Mouse (Mus musculus): ENCODE results near the gene Cnnm4. TPM values are rescaled to one million over a fixed set of nuclear protein-coding genes. Genes with fewer than 3 reads are reported as not detected.

Gene Cnnm4
- polyA plus RNA-seq, 1 experiment = not detected

DNA sequence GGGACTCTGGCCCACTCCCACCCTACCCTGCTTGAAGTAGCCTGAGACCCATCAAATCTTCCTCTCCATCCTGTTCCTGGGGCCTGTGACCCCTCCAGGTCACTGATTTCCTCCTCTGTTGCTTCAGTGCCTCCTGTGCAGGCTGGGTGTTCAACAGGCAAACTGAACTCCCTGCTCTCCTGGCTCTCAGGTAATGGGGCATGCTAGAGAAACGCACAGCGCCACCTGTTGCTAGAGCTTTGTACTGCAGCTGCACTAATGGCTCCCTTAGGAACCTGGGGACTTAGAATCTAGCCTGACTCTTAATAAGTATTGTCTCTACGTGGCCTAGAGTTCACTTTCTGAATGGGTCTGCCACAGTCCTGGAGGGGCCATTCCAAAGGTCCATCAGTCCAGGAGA, 29.8 kb downstream of the Cnnm4 start:
- 4% methylated on average over 3 of the region's 3 CpGs for WGBS
- no peak overlapping the region for H3K27ac ChIP-seq (ENCODE audit: insufficient read depth, low read depth, low read length)
- H3K4me1 ChIP-seq (ENCODE audit: control insufficient read depth, insufficient read depth, low read length) = no peaks in the 10 kb centered on the region
- no peak for TF ChIP-seq POLR2A (IDR thresholded peaks at IDR 0.05; ENCODE audit: insufficient read depth, low read depth, low read length)
- TF ChIP-seq CTCF (IDR thresholded peaks at IDR 0.05; ENCODE audit: insufficient read depth, low read depth, low read length) = no peak
- H3K4me3 ChIP-seq (ENCODE audit: insufficient read depth, low read depth, low read length) = no peak overlapping the region

DNA sequence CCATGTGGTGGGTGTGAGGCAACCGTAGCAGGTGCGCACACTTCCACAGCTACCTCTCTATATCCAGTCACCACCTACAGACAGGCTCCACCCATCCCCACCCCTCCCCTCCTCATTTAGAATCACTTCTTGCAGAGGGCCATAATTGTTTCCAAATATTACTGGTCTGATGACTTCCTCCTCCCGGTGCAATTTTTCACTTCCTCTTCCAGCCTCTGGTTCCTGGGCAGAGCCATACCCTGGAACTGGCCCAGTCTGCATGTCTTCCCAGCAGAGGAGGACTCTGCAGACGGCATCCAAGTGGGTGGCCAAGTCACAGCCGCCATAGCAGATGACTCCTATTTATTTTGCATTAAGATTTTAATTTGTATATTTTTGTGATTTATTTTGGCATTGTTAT, 36.8 kb downstream of the Cnnm4 start:
- TF ChIP-seq CTCF (IDR thresholded peaks at IDR 0.05; ENCODE audit: insufficient read depth, low read depth, low read length) (no peak), POLR2A (IDR thresholded peaks at IDR 0.05; ENCODE audit: insufficient read depth, low read depth, low read length) (no peak)
- H3K4me1 ChIP-seq (ENCODE audit: control insufficient read depth, insufficient read depth, low read length) = no peaks in the 10 kb centered on the region
- 83% methylated on average over 5 of the region's 5 CpGs for WGBS
- no peak overlapping the region for H3K4me3 ChIP-seq (ENCODE audit: insufficient read depth, low read depth, low read length)
- no peak overlapping the region for H3K27ac ChIP-seq (ENCODE audit: insufficient read depth, low read depth, low read length)

DNA sequence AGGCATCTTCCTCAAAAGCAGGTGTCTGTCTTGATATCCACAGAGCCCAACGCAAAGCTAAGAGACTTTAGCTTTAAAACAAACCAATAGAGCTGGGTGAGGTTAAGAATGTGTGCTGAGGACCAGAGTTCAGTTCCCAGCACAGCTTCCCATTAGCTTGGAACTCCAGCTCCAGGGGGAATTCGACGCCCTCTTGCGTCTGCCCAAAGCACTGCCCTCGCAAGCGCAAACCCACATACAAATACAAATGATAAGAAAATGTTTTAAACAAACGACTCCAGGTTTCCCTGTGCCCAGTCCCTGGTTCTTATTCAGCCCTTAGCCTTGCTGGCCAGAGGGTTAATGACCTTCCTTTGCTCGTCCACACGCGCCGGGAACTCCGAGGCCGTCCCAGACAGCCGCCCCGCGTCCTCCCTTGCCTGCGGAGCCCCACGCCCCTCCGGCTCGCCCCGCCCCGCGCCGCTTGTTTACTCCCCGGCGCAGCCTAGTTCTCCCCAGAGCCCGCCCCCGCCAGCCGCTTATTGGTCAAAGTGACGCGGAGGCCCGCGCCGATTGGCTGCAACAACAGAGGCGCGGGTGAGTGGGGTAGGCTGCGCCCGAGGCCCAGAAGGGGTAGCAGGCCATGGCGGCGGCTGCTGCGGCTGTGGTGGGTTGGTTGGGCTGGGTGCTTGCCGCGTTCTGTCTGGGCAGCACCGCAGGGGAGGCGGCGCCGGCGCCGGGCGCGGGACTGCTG, 40.0 kb downstream of the Cnnm4 start, which contains the start of gene Cnnm3:
Gene Cnnm3 (plus strand): TSS at position 579 of the 733 bp plus-strand sequence.
- H3K4me1 ChIP-seq (ENCODE audit: control insufficient read depth, insufficient read depth, low read length) = peaks cover 16% of the 10 kb centered on the region
- H3K4me3 ChIP-seq (ENCODE audit: insufficient read depth, low read depth, low read length) = peak within 1 kb of the TSS; percentile 78
- peak within 1 kb of the TSS; percentile 59 for H3K27ac ChIP-seq (ENCODE audit: insufficient read depth, low read depth, low read length)
- TF ChIP-seq CTCF (IDR thresholded peaks at IDR 0.05; ENCODE audit: insufficient read depth, low read depth, low read length) (peak; percentile 36; the same call in 1 of the 2 replicates), POLR2A (IDR thresholded peaks at IDR 0.05; ENCODE audit: insufficient read depth, low read depth, low read length) (peak; percentile 83)
- WGBS = 2% methylated on average over 51 of the region's 51 CpGs

DNA sequence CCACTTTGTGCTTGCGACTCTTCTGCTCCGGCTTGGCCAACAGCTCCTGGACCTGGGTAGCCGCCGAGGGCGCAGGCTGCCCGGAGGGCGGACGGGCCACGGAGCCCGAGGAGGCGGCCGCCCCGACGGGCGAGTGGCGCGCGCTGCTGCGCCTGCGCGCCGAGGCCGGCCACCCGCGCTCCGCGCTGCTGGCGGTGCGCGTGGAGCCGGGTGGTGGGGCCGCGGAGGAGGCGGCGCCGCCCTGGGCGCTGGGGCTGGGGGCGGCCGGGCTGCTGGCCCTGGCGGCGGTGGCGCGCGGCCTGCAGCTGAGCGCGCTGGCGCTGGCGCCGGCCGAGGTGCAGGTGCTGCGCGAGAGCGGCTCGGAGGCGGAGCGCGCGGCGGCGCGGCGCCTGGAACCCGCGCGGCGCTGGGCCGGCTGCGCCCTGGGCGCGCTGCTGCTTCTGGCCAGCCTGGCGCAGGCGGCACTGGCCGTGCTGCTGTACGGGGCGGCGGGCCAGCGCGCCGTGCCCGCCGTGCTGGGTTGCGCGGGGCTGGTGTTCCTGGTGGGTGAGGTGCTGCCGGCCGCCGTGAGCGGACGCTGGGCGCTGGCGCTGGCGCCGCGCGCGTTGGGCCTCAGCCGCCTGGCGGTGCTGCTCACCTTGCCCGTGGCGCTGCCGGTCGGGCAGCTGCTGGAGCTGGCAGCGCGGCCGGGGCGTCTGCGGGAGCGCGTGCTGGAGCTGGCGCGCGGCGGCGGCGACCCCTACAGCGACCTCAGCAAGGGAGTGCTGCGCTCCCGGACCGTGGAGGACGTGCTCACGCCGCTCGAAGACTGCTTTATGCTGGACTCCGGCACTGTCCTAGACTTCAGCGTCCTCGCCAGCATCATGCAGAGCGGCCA, 40.9 kb downstream of the Cnnm4 start:
- WGBS = 19% methylated on average over 126 of the region's 126 CpGs
- peaks cover 20% of the 10 kb centered on the region for H3K4me1 ChIP-seq (ENCODE audit: control insufficient read depth, insufficient read depth, low read length)
- peak overlapping the region; percentile 59 for H3K27ac ChIP-seq (ENCODE audit: insufficient read depth, low read depth, low read length)
- TF ChIP-seq POLR2A (IDR thresholded peaks at IDR 0.05; ENCODE audit: insufficient read depth, low read depth, low read length) = no peak
- TF ChIP-seq CTCF (IDR thresholded peaks at IDR 0.05; ENCODE audit: insufficient read depth, low read depth, low read length) = no peak
- H3K4me3 ChIP-seq (ENCODE audit: insufficient read depth, low read depth, low read length) = peak overlapping the region; percentile 78

DNA sequence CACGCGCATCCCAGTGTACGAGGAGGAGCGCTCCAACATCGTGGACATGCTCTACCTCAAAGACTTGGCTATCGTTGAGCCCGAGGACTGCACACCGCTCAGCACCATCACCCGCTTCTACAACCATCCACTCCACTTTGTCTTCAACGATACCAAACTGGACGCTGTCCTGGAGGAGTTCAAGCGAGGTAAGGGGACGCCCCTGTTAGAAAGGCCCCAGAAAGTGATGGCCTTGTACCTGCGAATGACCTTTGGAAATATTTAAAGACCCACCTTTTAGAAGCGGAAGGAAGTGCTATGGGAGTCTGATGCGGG, 41.5 kb downstream of the Cnnm4 start:
- peak overlapping the region; percentile 78 for H3K4me3 ChIP-seq (ENCODE audit: insufficient read depth, low read depth, low read length)
- no peak overlapping the region for H3K27ac ChIP-seq (ENCODE audit: insufficient read depth, low read depth, low read length)
- WGBS = 3% methylated on average over 16 of the region's 16 CpGs
- H3K4me1 ChIP-seq (ENCODE audit: control insufficient read depth, insufficient read depth, low read length) = peaks cover 20% of the 10 kb centered on the region
- no peak for TF ChIP-seq CTCF (IDR thresholded peaks at IDR 0.05; ENCODE audit: insufficient read depth, low read depth, low read length)
- TF ChIP-seq POLR2A (IDR thresholded peaks at IDR 0.05; ENCODE audit: insufficient read depth, low read depth, low read length) = no peak

DNA sequence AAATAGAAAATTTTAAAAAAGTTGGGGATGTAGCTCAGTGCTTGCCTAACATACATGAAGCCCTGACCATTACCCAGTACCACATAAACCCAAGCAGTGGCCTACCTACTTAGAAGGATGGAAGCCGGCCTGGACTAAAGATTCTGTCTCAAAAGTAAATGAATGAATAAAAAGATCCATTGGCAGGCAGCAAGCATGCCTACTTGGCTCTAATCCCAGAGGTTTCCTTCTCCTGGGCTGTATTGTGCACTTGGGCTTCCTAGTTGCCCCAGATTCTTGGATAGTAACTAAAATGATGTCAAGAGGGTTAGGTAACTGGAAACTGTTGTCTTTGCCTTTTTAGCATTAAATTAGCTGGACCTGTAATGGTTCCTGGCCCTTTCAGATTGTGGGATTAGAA, 41.9 kb downstream of the Cnnm4 start:
- Histone ChIP-seq H3K4me1 (ENCODE audit: control insufficient read depth, insufficient read depth, low read length) (peaks cover 23% of the 10 kb centered on the region), H3K27ac (ENCODE audit: insufficient read depth, low read depth, low read length) (no peak overlapping the region), H3K4me3 (ENCODE audit: insufficient read depth, low read depth, low read length) (no peak overlapping the region)
- WGBS = 6% methylated on average over 1 of the region's 1 CpGs
- no peak for TF ChIP-seq POLR2A (IDR thresholded peaks at IDR 0.05; ENCODE audit: insufficient read depth, low read depth, low read length)
- no peak for TF ChIP-seq CTCF (IDR thresholded peaks at IDR 0.05; ENCODE audit: insufficient read depth, low read depth, low read length)

DNA sequence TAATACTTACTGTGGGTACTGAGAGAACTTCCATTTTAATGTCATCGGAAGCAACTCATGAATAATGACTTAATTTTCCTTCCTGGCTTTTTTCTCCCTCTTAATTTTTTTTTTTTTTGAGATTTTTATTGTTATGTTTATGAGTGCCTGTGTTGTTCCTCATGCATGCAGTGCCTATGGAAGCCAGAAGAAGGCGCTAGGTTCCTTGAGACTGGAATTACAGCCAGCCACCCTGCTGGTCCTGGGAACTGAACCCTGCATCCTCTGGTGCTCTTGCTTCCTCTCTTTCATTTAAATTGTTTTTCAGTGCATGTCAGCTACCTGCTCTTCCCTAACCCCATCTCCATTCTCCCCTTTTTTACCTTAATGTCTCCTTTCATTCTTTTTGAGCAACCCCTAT, 42.3 kb downstream of the Cnnm4 start:
- TF ChIP-seq POLR2A (IDR thresholded peaks at IDR 0.05; ENCODE audit: insufficient read depth, low read depth, low read length) (no peak), CTCF (IDR thresholded peaks at IDR 0.05; ENCODE audit: insufficient read depth, low read depth, low read length) (no peak)
- H3K4me1 ChIP-seq (ENCODE audit: control insufficient read depth, insufficient read depth, low read length) = peaks cover 27% of the 10 kb centered on the region
- H3K4me3 ChIP-seq (ENCODE audit: insufficient read depth, low read depth, low read length) = no peak overlapping the region
- H3K27ac ChIP-seq (ENCODE audit: insufficient read depth, low read depth, low read length) = no peak overlapping the region
- 32% methylated on average over 2 of the region's 2 CpGs for WGBS

DNA sequence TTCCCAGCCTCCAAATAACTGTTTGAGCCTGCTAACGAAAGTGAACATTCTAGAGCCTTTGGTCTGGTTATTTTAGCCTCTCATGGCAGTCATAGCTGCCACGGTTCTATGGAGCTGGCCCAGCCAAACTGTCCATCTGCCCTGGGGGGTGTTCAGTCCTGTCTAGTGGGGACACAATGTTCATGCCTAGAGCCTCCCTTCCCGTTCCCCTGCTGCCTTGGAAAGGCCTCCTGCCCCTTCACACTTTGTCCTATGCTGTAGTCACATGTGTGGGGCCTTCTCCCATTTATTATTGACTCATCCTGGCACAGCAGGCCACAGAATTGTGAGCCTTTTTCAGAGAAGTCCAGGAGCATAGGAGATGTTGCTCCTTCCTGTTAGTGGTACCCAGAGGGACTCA, 46.8 kb downstream of the Cnnm4 start:
- H3K4me1 ChIP-seq (ENCODE audit: control insufficient read depth, insufficient read depth, low read length) = peaks cover 31% of the 10 kb centered on the region
- H3K27ac ChIP-seq (ENCODE audit: insufficient read depth, low read depth, low read length) = no peak overlapping the region

DNA sequence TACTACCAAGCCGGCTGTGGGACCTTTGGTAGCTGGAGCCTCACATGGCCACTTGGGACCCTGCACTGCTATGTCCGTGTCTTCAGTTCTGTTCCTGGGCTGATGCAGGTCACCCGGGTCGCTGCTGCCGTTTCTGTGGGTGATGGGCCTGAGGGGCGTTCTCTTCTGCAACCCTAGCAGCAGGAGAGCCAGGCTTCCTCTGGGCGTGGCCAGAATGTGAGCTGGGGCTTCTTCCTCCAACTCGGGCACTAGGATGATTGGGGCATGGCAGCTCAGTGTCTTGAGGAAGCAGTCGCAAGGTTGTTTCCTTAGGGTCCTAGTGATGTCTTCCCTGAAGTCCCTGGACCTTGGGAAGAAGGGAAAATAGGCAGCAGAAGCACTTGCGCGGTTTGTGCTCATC, 48.2 kb downstream of the Cnnm4 start:
- Histone ChIP-seq H3K27ac (ENCODE audit: insufficient read depth, low read depth, low read length) (no peak overlapping the region), H3K4me3 (ENCODE audit: insufficient read depth, low read depth, low read length) (no peak overlapping the region), H3K4me1 (ENCODE audit: control insufficient read depth, insufficient read depth, low read length) (peaks cover 26% of the 10 kb centered on the region)
- 87% methylated on average over 11 of the region's 11 CpGs for WGBS
- no peak for TF ChIP-seq POLR2A (IDR thresholded peaks at IDR 0.05; ENCODE audit: insufficient read depth, low read depth, low read length)
- no peak for TF ChIP-seq CTCF (IDR thresholded peaks at IDR 0.05; ENCODE audit: insufficient read depth, low read depth, low read length)

More for the DNA sequence above, 46.8 kb downstream of the Cnnm4 start:
- H3K4me3 ChIP-seq (ENCODE audit: insufficient read depth, low read depth, low read length) = no peak overlapping the region
- 67% methylated on average over 3 of the region's 3 CpGs for WGBS
- no peak for TF ChIP-seq CTCF (IDR thresholded peaks at IDR 0.05; ENCODE audit: insufficient read depth, low read depth, low read length)
- TF ChIP-seq POLR2A (IDR thresholded peaks at IDR 0.05; ENCODE audit: insufficient read depth, low read depth, low read length) = no peak

All from olfactory bulb, adult 2 months (tissue).